Mouse (Mus musculus): ENCODE data around the gene Nr1d1.

The Nr1d1 gene

GRCm38 (mm10) chr11:98770096-98770975, 4.8 kb downstream of the Nr1d1 start:
- DNase-seq (ENCODE audit: low read depth) = no peak

GRCm38 (mm10) chr11:98769007-98769954, 5.9 kb downstream of the Nr1d1 start:
- no peak for DNase-seq (ENCODE audit: low read depth)

DNA sequence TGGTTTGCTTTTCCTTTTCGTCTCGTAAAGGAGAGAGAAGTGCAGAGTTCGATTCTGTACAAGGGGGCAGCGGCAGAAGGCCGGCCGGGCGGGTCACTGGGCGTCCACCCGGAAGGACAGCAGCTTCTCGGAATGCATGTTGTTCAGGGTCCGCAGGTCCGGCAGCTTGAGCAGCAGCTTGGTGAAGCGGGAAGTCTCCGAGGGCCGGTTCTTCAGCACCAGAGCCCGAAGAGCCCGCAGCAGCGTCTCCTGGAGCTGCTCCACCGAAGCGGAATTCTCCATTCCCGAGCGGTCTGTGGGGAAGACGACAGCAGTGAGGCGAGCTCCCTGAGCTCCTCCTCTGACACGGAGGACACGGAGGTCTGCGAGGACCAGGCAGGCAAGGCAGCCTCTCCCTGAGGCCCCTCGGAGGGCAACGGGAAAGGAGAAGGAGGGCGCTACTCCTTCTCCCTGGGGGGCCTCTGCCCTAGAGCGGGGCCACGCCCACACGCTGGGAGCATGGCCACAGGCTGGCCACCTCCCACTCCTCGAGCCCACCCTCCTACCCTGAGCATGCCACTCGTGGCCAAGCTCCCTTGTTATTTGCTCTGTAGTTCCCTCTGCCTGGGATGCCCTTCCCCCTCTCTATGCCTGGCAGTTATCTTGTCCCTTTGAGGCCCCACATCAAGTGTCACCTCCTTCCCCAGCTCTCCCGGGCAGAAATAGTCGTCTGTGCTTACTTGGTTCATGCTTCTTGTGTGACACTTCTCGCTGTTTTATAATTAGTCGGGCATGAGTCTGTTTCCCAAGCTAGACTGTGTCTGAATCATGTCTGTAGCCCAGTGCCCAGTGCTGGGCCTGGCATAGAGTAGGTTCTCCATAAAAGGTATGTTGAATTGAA, 6.8 kb downstream of the Nr1d1 start:
- DNase-seq (ENCODE audit: low read depth) = no peak

- no peak for DNase-seq (ENCODE audit: low read depth)
Observed at GRCm38 (mm10) chr11:98767713-98768112, 7.4 kb downstream of the Nr1d1 start.

- DNase-seq (ENCODE audit: low read depth) = no peak
Observed at GRCm38 (mm10) chr11:98767276-98767675, 7.9 kb downstream of the Nr1d1 start.

- DNase-seq (ENCODE audit: low read depth) = no peak
Observed at GRCm38 (mm10) chr11:98766816-98767215, 8.3 kb downstream of the Nr1d1 start.

DNA sequence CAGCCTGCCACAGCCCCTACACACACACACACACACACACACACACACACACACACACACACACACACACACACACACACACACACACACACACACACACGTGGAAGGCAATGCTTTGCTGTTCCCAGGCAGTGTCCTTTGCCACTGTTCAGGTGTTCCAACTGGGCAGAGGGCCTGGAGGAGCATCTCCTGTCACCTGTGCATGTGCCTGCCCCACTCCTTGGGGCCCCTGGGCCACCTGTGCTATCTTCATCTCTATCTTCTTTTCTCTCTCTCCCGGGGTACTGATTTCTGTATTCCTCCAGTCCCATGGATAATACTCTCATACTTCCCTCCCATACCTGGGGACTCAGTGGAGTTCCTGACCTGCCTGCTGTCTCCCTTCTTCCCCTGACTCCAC, 8.8 kb downstream of the Nr1d1 start:
- no peak for DNase-seq (ENCODE audit: low read depth)

- no peak for DNase-seq (ENCODE audit: low read depth)
Observed at GRCm38 (mm10) chr11:98765421-98766309, 9.5 kb downstream of the Nr1d1 start.

- no peak for DNase-seq (ENCODE audit: low read depth)
Observed at GRCm38 (mm10) chr11:98764746-98765145, 10.4 kb downstream of the Nr1d1 start.

DNA sequence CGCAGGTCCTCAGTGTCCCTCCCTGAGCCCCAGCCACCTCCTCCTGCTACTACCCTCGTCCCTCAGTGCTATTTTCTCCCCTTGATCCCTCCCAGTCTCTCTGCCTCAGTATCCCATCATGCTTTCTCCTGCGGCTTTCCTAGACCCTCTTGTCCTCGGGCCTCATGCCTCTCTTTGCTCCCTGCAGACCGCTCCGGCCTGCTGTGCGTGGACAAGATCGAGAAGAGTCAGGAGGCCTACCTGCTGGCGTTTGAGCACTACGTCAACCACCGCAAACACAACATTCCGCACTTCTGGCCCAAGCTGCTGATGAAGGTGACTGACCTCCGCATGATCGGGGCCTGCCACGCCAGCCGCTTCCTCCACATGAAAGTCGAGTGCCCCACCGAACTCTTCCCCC, 11.0 kb downstream of the Nr1d1 start:
- no peak for DNase-seq (ENCODE audit: low read depth)

GRCm38 (mm10) chr11:98763502-98763861, 11.7 kb downstream of the Nr1d1 start:
- no peak for DNase-seq (ENCODE audit: low read depth)

- no peak for DNase-seq (ENCODE audit: low read depth)
Observed at GRCm38 (mm10) chr11:98762756-98763501, 12.2 kb downstream of the Nr1d1 start.

GRCm38 (mm10) chr11:98761939-98762338, 13.2 kb downstream of the Nr1d1 start:
- no peak for DNase-seq (ENCODE audit: low read depth)

DNA sequence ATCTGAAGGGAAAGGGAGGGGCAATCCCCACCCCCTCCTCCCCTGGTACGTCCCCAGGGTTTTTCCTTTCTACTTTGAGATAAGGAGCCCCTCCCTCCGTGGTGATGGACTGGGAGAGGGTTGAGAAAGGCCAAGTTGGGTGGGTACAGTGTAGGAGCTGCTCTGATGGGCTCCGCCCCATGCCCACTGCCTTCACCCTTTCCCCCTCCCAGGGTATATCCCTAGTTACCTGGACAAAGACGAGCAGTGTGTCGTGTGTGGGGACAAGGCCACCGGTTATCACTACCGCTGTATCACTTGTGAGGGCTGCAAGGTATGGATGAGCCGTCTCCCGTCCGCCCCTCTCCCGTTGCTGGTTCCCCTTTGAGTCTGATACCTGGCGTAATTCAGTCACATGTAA, 18.4 kb downstream of the Nr1d1 start:
- no peak for DNase-seq (ENCODE audit: low read depth)

GRCm38 (mm10) chr11:98755726-98756380, 19.3 kb downstream of the Nr1d1 start:
- no peak for DNase-seq (ENCODE audit: low read depth)

GRCm38 (mm10) chr11:98754621-98755181, 20.4 kb downstream of the Nr1d1 start:
- DNase-seq (ENCODE audit: low read depth) = peak; percentile 78

DNA sequence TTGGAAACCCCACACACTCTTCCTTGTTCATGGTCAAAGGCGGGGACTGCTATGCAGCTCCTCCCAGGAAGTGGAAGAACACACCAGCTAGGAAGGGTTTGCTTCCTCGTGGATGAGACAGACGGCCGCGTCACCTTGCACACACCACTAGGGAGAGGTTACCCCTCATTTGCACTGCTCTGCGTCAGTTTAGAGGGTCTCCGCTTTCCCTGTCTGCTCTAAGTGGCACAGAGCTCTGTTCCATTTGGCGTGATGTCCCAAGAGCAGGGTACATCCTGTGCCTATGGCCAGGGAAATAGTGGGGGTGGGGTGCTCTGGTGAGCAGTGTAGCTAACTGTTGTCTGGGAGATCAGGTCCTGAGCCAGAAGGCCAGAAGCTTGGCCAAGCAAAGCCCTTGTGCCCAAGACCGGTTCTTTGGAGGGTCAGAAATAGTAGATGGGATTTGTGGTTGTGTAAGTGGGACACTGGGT, 20.9 kb downstream of the Nr1d1 start:
- DNase-seq (ENCODE audit: low read depth) = peak; percentile 85

GRCm38 (mm10) chr11:98753264-98753663, 21.9 kb downstream of the Nr1d1 start:
- DNase-seq (ENCODE audit: low read depth) = no peak

DNA sequence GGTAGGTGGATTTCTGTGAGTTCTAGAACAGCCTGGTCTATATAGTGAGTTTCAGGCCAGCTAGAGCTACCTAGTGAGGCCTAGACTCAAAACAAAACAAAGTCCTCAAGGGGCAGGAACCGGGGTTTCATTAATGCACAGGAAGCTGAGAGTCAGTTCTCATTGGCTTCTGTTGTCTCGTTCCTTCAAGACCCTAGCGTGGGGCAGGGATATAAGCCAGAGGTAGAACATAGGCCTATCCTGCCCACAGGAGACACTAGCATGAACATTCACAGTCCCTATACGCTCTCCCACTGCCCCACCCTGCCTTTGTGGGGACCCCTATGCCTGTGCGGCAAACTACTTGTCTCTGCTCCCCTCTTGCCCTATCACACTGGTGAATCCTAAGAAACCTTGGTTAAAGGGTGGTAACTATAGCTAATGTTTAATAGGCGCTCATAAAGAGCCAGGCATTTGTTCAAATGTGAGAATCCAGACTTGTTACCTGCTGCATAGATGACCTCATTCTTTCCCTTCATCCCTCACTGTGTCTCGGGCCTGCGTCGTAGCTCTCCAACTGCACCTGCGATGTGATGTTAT, 22.5 kb downstream of the Nr1d1 start:
- DNase-seq (ENCODE audit: low read depth) = no peak

Measured in 416B (cell line).